Mouse (Mus musculus) neural tube, embryonic 13.5 days (tissue): ENCODE data around the gene Nfic. TPM values are rescaled to one million over a fixed set of nuclear protein-coding genes. Genes with fewer than 3 reads are reported as not detected.
A peak's percentile ranks its signal among the peaks of the same experiment; 100 is the strongest.

Experiments
- ATAC-seq: fragments of 200-750 bp; cut with Nextera tagmentation; 2 replicates; pipeline ENCODE4 v1.8.0; 2017; ENCODE audit warnings: low read depth, mild to moderate bottlenecking, moderate TSS enrichment, moderate library complexity
- H3K27ac ChIP-seq: fragments of 300-500 bp; sonication (generic); replicated peaks from 2 replicates; pipeline ENCODE4 v1.5.1; 2015; ENCODE audit warnings: moderate library complexity, mild to moderate bottlenecking, inconsistent platforms
- H3K27me3 ChIP-seq: fragments of 300-500 bp; sonication (generic); 2 replicates; pipeline ENCODE4 v1.6.1; 2015; ENCODE audit warnings: mild to moderate bottlenecking, inconsistent platforms
- H3K36me3 ChIP-seq: fragments of 300-500 bp; sonication (generic); 2 replicates; pipeline ENCODE4 v1.6.1; 2015; ENCODE audit warnings: mild to moderate bottlenecking, inconsistent platforms
- H3K4me1 ChIP-seq: fragments of 300-500 bp; sonication (generic); replicated peaks from 2 replicates; pipeline ENCODE4 v1.6.1; 2015; ENCODE audit warnings: inconsistent platforms
- H3K4me2 ChIP-seq: fragments of 300-500 bp; sonication (generic); 2 replicates; pipeline ENCODE4 v1.6.1; 2015; ENCODE audit warnings: inconsistent platforms, mild to moderate bottlenecking, moderate library complexity
- H3K4me3 ChIP-seq: fragments of 300-500 bp; sonication (generic); 2 replicates; pipeline ENCODE4 v1.5.1; 2015; ENCODE audit warnings: mild to moderate bottlenecking, inconsistent platforms
- H3K9ac ChIP-seq: fragments of 300-500 bp; sonication (generic); 2 replicates; pipeline ENCODE4 v1.6.1; 2015; ENCODE audit warnings: moderate library complexity, mild to moderate bottlenecking, inconsistent platforms
- H3K9me3 ChIP-seq: fragments of 300-500 bp; sonication (generic); 2 replicates; pipeline ENCODE4 v1.6.1; 2016; ENCODE audit warnings: inconsistent platforms
- WGBS: fragments of 180-500 bp; shearing (Covaris S2); methylation state at CpG from one replicate; pipeline ENCODE4 v1.1.7; 2015; 5-methylcytosine and 5-hydroxymethylcytosine counted together
- microRNA-seq: library from miRNA; unstranded; fragments of <30 nt; microRNA quantifications from one replicate; pipeline ENCODE4, GENCODE M21; 2016
- polyA plus RNA-seq: library from polyadenylated mRNA; unstranded; fragments of >200 nt; fragmentation: Nextera tagmentation; extraction: Ambion mirVana; gene quantifications from 2 replicates; pipeline ENCODE4 v1.2.1, GENCODE M21; 2015

The Nfic gene
- polyA plus RNA-seq, 1 experiment from 2014 or later, result 27.1 TPM

GRCm38 (mm10) chr10:81350351-81351063, 104.9 kb downstream of the Nfic start, which contains the start of gene Hmg20b:
Gene Hmg20b (minus strand): TSS chr10:81350480.
- H3K9ac ChIP-seq, result peak within 1 kb of the TSS; percentile 80
- peak within 1 kb of the TSS; percentile 67; the same call in 1 of the 2 replicates for H3K27ac ChIP-seq
- H3K27me3 ChIP-seq, result peaks cover 18% of the 10 kb centered on the region
- H3K4me2 ChIP-seq, result peak within 1 kb of the TSS; percentile 85
- under 1% methylated on average over 54 of the region's 54 CpGs for WGBS
- H3K36me3 ChIP-seq, result no peaks in the 10 kb centered on the region
- no peaks in the 10 kb centered on the region for H3K9me3 ChIP-seq
- peak within 1 kb of the TSS; percentile 66 for H3K4me3 ChIP-seq
- ATAC-seq, result peak; percentile 96
- H3K4me1 ChIP-seq, result peaks cover 30% of the 10 kb centered on the region

DNA sequence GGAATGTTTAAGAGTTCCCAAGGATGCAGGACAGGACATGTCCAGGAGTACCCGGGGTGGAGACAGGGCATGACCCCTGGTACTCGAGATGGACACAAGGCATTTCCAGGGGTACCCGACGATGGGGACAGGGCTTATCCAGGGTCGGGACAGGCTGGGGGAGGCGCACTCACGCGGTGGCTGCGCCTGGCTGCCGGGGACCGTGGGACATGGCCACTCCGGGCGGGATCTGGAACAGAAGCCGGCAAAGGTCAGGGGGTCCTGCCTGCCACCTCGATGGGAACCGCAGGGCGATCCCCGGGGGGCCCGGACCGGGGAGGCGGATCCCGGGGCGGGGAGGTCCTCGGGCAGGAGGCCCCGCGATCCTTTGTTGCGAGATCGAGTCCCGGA, 105.5 kb downstream of the Nfic start:
- Histone ChIP-seq H3K27me3 (peaks cover 23% of the 10 kb centered on the region), H3K9ac (peak overlapping the region; percentile 80), H3K9me3 (no peaks in the 10 kb centered on the region), H3K4me1 (peaks cover 30% of the 10 kb centered on the region), H3K27ac (0 out of 2 replicates have a peak overlapping the region, but pooled peaks have one; percentile 34), H3K4me2 (peak overlapping the region; percentile 85), H3K4me3 (peak overlapping the region; percentile 66), H3K36me3 (no peaks in the 10 kb centered on the region)
- peak; percentile 10; the same call in 1 of the 2 replicates for ATAC-seq
- WGBS, result 0% methylated on average over 29 of the region's 29 CpGs

DNA sequence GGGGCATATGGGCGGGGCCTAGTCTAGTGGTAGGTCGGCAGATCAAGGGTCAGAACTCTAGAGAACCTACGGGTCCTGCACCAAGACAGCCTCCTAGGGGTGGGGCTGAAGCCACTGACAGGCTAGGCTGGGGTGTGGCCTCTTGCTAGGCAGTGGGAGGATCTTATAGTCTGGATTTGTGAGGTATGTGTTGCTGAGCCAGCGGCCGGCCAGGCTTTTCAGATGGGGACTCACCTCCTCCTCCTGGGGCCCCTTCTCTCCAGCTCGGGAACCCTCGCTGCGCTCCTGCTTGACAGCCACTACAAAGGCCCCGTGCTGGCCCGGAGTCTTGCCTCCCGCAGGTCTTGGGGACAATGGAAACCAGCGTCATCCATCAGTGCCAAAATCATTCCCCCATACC, 106.3 kb downstream of the Nfic start:
- Histone ChIP-seq H3K4me3 (peak overlapping the region; percentile 66), H3K9me3 (no peaks in the 10 kb centered on the region), H3K27me3 (peaks cover 31% of the 10 kb centered on the region), H3K4me1 (peaks cover 30% of the 10 kb centered on the region), H3K27ac (no peak overlapping the region), H3K9ac (peak overlapping the region; percentile 80), H3K4me2 (peak overlapping the region; percentile 85), H3K36me3 (no peaks in the 10 kb centered on the region)
- ATAC-seq, result no peak
- 4% methylated on average over 12 of the region's 12 CpGs for WGBS

DNA sequence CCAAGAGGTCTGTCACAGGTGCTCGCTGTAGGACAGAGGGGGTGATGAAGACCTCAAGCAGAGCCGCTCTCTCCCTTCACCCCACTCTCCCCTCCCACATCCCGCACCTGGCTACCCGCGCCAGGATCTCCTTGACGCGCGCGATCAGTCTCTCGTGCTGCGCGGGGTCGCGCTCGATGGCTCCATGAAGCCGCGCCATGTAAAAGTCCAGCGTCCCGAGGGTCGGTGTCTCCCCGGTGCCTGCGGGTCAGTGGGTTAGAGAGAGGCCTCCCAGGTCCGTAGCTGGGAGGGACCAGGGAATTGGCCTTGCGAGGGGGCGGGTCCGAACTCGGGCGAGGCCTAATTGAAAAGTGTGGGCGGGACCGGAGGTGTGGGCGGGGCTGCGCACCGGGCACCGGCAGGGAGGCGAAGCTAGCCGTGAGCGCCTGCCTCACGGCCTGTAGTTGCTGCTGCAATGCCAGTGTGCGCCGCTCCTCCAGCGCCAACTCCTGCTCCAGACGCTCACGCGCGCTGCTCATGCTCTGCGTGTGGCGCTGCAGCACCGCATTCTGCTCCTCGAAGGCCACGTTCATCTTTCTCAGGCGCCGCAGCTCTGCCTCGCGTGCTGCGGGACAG, 108.9 kb downstream of the Nfic start:
- H3K4me2 ChIP-seq, result peak overlapping the region; percentile 53
- no peaks in the 10 kb centered on the region for H3K9me3 ChIP-seq
- H3K4me1 ChIP-seq, result peaks cover 38% of the 10 kb centered on the region
- H3K36me3 ChIP-seq, result no peaks in the 10 kb centered on the region
- peak overlapping the region; percentile 29 for H3K4me3 ChIP-seq
- H3K9ac ChIP-seq, result peak overlapping the region; percentile 53; the same call in 1 of the 2 replicates
- H3K27me3 ChIP-seq, result peaks cover 56% of the 10 kb centered on the region
- ATAC-seq, result no peak
- 6% methylated on average over 55 of the region's 55 CpGs for WGBS
- H3K27ac ChIP-seq, result no peak overlapping the region; the same call in 1 of the 2 replicates

Small RNAs within 50 kb of the gene (microRNA-seq; reads per million reads assigned to microRNA genes)
- gene Gm25595, result not detected
- 1.3 reads per million for gene Mir1191b
- gene Mir6913, result 0.44 reads per million

Other genes starting within 250 kb of the Nfic start
- 58.1 and 62.3 TPM in 2 replicates for gene Atcay, start 224.8 kb downstream of the Nfic start, polyA plus RNA-seq
- 21.7 and 21.8 TPM in 2 replicates for gene Zfr2, start 222.5 kb downstream of the Nfic start, polyA plus RNA-seq
- gene Matk, start 202.7 kb downstream of the Nfic start, polyA plus RNA-seq, result 10.5 and 13.0 TPM in 2 replicates
- gene Mrpl54, start 188.7 kb downstream of the Nfic start, polyA plus RNA-seq, result 145 and 150 TPM in 2 replicates
- 33.7 and 36.1 TPM in 2 replicates for gene Apba3, start 188.7 kb downstream of the Nfic start, polyA plus RNA-seq
- 2.3 and 3.3 TPM in 2 replicates for gene Tjp3, start 164.1 kb downstream of the Nfic start, polyA plus RNA-seq
- gene Pip5k1c, start 162.7 kb downstream of the Nfic start, polyA plus RNA-seq, result 99.3 and 102 TPM in 2 replicates
- gene Cactin, start 134.5 kb downstream of the Nfic start, polyA plus RNA-seq, result 32.5 and 42.5 TPM in 2 replicates
- gene Tbxa2r, start 126.9 kb downstream of the Nfic start, polyA plus RNA-seq, result 4.5 and 4.8 TPM in 2 replicates
- not detected in 2 replicates for gene Gipc3, start 112.4 kb downstream of the Nfic start, polyA plus RNA-seq
- 46.5 and 51.5 TPM in 2 replicates for gene Hmg20b, start 105.2 kb downstream of the Nfic start, polyA plus RNA-seq
- 16.5 and 17.8 TPM in 2 replicates for gene Mfsd12, start 98.1 kb downstream of the Nfic start, polyA plus RNA-seq
- 0.68 and 0.87 TPM in 2 replicates for gene 4930404N11Rik, start 89.8 kb downstream of the Nfic start, polyA plus RNA-seq
- 105 and 112 TPM in 2 replicates for gene Fzr1, start 77.1 kb downstream of the Nfic start, polyA plus RNA-seq
- 72.2 and 75.2 TPM in 2 replicates for gene Dohh, start 71.2 kb downstream of the Nfic start, polyA plus RNA-seq
- 5.2 and 8.2 TPM in 2 replicates for gene Gm48551, start 71.2 kb downstream of the Nfic start, polyA plus RNA-seq
- gene Gm48552, start 66.6 kb downstream of the Nfic start, polyA plus RNA-seq, result 1.3 and 2.5 TPM in 2 replicates
- gene Smim24, start 62.6 kb downstream of the Nfic start, polyA plus RNA-seq, result 1.8 and 3.1 TPM in 2 replicates
- 52.7 and 56.1 TPM in 2 replicates for gene Celf5, start 27.1 kb upstream of the Nfic start, polyA plus RNA-seq
- gene Ncln, start 40.8 kb upstream of the Nfic start, polyA plus RNA-seq, result 68.7 and 68.8 TPM in 2 replicates
- gene S1pr4, start 44.5 kb upstream of the Nfic start, polyA plus RNA-seq, result 0.36 and 0.64 TPM in 2 replicates
- gene Gna15, start 68.6 kb upstream of the Nfic start, polyA plus RNA-seq, result 1.3 and 1.9 TPM in 2 replicates
- 78.8 and 81.6 TPM in 2 replicates for gene Gna11, start 89.6 kb upstream of the Nfic start, polyA plus RNA-seq
- 572 and 635 TPM in 2 replicates for gene Aes, start 103.9 kb upstream of the Nfic start, polyA plus RNA-seq
- gene Tle2, start 118.9 kb upstream of the Nfic start, polyA plus RNA-seq, result 31.1 and 32.9 TPM in 2 replicates
- gene Tle6, start 145.4 kb upstream of the Nfic start, polyA plus RNA-seq, result 4.9 and 6.2 TPM in 2 replicates
- 2.5 and 3.3 TPM in 2 replicates for gene BC025920, start 150.6 kb upstream of the Nfic start, polyA plus RNA-seq
- gene Sirt6, start 172.2 kb upstream of the Nfic start, polyA plus RNA-seq, result 56.2 and 57.6 TPM in 2 replicates
- 10.6 and 11.8 TPM in 2 replicates for gene Ankrd24, start 172.9 kb upstream of the Nfic start, polyA plus RNA-seq
- 6.6 and 9.2 TPM in 2 replicates for gene Gm10778, start 193.4 kb upstream of the Nfic start, polyA plus RNA-seq
- gene Zfp433, start 249.2 kb upstream of the Nfic start, polyA plus RNA-seq, result 19.7 and 25.6 TPM in 2 replicates